Mouse (Mus musculus) embryo, embryonic 9.5 days (tissue): ENCODE measurements at regions not wholly inside any gene's neighbourhood (a gene's known extent, or its start where the extent isn't known, plus 50 kb on each side); places are given as distances from the start of the nearest gene placed in this dataset.
"Not testable (repeated sequence)": the region's sequence is repeated elsewhere in the genome, so short reads cannot be mapped to it uniquely, and the experiment has no call there.

Experiments
- DNase-seq: peaks from one replicate; pipeline ENCODE4 v3.0.0-alpha.2; 2017; ENCODE audit errors: extremely low spot score

DNA sequence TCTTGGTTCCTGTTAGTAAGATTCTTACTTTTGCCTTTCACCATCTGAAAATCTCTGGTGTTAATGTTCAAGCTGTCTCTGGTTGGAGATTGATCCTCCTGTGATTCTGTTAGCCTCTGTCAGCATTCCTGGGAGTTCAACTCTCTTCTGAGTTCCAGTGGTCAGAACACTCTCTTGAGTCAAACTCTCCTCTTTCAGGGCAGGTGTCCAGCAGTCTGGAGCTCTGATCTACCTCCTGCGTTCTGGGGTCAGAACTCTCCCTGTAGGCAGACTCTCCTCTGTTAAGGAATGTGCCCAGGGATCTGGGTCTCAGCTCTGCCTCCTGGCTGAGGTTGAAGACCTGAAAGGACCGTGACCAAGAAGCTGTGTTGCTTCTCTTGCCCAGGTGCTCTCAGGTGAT lies 581.3 kb downstream of the H2al1n start:
- DNase-seq: not testable (repeated sequence)

DNA sequence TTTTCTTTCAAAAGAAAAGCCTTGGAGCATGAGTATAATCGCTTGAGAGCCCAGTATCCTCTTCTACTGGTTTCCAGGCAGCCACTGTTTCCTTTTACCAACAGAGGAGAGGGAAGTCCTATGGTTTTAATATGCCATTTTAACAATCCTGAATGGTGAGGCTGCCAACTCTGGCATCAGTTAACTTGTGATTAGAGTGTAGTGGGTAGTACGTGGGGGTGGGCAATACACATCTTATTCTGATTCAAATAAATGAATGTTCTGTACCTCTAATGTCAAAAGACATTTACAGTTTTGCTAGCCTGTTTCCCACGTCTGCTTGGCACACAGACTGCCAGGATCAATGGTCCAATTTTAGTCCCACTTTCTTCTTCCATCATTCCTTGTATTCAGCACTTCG lies 624.9 kb downstream of the H2al1n start:
- no peak for DNase-seq

DNA sequence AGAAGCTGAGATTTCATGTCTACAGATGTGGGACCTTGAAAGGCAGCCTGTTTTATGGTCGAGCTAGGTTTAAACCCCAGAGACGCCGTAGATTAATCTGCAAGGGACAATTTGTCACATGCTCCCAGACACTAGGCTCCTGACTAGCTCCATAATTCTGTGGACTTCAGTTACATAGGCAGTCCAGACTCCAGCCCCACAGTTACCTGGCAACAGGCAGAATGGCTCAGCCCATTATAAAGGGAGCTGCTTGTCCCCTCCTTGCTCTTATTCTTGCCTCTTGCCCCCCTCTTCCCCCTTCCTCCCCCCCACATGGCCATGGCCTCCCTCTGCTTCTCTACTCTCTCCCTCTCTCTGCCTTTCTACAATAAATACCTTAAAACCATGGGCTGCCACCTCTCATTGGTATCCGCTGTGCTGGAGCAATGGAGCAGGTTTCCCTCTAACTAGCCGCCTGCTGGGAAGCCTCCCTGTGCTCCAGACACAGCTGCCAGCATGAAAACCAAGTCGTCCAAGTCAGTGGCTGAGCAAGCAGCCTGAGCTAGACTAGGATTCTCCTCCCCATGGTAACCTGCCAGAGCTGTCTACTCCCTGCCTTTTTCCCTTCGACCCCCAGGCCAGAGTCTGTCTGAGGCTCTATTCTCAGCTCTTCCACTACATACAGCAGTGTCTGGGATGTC lies 628.9 kb downstream of the H2al1n start:
- DNase-seq: peak; percentile 2

DNA sequence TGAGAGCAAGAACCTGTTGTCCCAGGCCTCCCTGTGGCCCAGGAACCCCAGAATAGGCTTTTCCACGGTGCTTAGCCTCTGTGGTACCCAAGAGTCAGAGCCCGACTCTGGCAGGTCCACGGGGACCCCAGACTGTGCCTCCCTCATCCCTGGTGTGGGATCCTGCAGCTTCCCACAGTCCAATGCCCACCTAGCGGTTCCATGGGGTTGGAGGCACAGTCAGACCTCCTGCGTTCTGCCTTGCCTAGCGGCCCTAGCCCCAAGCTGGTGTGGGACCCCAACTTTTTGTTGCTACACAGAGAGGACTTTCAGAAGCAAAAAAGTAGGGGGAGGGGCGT lies 629.4 kb downstream of the H2al1n start:
- no peak for DNase-seq

GRCm38 (mm10) chrX:14845353-14845752 lies 634.4 kb downstream of the H2al1n start:
- no peak for DNase-seq

- no peak for DNase-seq
Observed at GRCm38 (mm10) chrX:14884612-14885011, 673.7 kb downstream of the H2al1n start.
